Mouse (Mus musculus) lung, postnatal 4 days (tissue): Measurements from ENCODE around the gene Dll4.

Experiments used
- DNase-seq, 2 experiments: peaks; one replicate each; pipeline ENCODE4 v3.0.0; 2021

The Dll4 gene

GRCm38 (mm10) chr2:119335535-119335934 lies 10.0 kb downstream of the Dll4 start:
- no peak for DNase-seq

- no peak for DNase-seq
Observed at GRCm38 (mm10) chr2:119336002-119336401, 10.4 kb downstream of the Dll4 start.

- no peak for DNase-seq
Observed at GRCm38 (mm10) chr2:119336470-119336869, 10.9 kb downstream of the Dll4 start.

GRCm38 (mm10) chr2:119337425-119338265 lies 12.1 kb downstream of the Dll4 start:
- DNase-seq: peak; percentile 94

GRCm38 (mm10) chr2:119344537-119345138 lies 19.1 kb downstream of the Dll4 start:
- DNase-seq: no peak

- peak; percentile 88 to 91 for DNase-seq
Observed at GRCm38 (mm10) chr2:119350555-119351486, 25.2 kb downstream of the Dll4 start, which contains the start of gene Chac1. Gene Chac1, plus strand, starts transcription at chr2:119351229.

GRCm38 (mm10) chr2:119353707-119354106 lies 28.1 kb downstream of the Dll4 start:
- DNase-seq: no peak

GRCm38 (mm10) chr2:119355089-119355488 lies 29.5 kb downstream of the Dll4 start:
- DNase-seq: no peak

- DNase-seq: no peak
Observed at GRCm38 (mm10) chr2:119355651-119356050, 30.1 kb downstream of the Dll4 start.

GRCm38 (mm10) chr2:119356310-119356709 lies 30.7 kb downstream of the Dll4 start:
- DNase-seq: no peak

- peak in 1 of 2 experiments; percentile 34 for DNase-seq
Observed at GRCm38 (mm10) chr2:119356805-119357204, 31.2 kb downstream of the Dll4 start.

- DNase-seq: no peak
Observed at GRCm38 (mm10) chr2:119358249-119358648, 32.7 kb downstream of the Dll4 start.

- DNase-seq: no peak
Observed at GRCm38 (mm10) chr2:119359721-119360291, 34.2 kb downstream of the Dll4 start.

GRCm38 (mm10) chr2:119364969-119365368 lies 39.4 kb downstream of the Dll4 start:
- DNase-seq: peak in 1 of 2 experiments; percentile 41

- no peak for DNase-seq
Observed at GRCm38 (mm10) chr2:119367346-119367745, 41.8 kb downstream of the Dll4 start.

- no peak for DNase-seq
Observed at GRCm38 (mm10) chr2:119370116-119370515, 44.5 kb downstream of the Dll4 start.

GRCm38 (mm10) chr2:119377286-119377685 lies 51.7 kb downstream of the Dll4 start:
- peak; percentile 42 to 67 for DNase-seq

- DNase-seq: no peak
Observed at GRCm38 (mm10) chr2:119377826-119378225, 52.2 kb downstream of the Dll4 start.

GRCm38 (mm10) chr2:119379455-119379854 lies 53.9 kb downstream of the Dll4 start:
- no peak for DNase-seq
